Mouse (Mus musculus): ENCODE measurements around the gene Aff4. TPM values are rescaled to one million over a fixed set of nuclear protein-coding genes. Genes with fewer than 3 reads are reported as not detected.
A peak's percentile ranks its signal among the peaks of the same experiment; 100 is the strongest.
"Not testable (repeated sequence)": the region's sequence is repeated elsewhere in the genome, so short reads cannot be mapped to it uniquely, and the experiment has no call there.

Gene Aff4
- 10 to 100 TPM; 11.3 to 18.2 (median 14.1) TPM for polyA plus RNA-seq (2017; shearing (Covaris generic))

DNA sequence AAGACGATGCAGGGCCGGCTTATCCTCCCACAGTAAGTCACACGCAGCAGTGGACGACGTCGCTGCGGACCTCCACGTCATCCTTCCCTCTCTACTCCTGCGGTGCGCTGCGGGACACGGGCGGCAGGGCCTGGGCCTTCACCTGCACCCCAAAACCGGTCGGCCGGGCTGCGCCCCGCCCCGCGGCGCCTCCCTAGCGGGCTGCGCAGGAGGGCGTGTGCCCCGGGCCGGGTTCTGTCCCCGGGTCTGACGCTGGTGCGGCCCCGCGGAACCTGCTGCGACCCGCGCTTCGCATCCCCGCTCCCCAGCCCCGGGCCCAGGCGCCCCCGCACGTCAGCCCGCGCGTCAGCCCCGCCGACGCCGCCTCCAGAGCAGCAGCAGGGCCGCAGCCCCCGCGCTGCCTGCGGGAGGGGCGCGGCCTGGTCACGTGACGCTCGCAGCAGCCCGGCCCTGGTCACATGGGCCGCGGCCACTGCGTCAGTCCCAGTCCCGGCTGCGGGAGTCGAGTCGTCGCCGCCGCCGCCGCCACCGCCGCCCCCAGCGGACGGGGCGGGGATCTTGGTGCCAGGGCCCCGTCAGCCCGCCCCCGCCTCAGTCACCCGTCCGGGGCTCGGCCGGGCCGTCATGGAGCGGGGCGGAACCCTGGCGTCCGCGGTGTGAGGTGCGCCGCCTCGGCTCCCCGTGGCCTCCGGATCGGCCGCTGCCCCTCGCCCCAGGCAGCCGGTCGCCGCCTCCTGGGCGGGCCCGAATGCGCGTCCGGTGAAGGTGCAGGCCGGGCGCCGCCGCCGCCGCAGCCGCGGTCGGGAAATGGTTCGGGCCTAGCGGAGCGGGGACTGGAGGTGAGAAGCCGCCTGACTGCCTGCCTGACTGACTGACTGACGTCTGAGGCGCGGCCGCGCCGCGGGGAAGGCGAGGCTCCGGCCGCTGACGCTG, at the start of gene Aff4:
TSS of gene Aff4 (plus strand) at position 543 of the 933 bp plus-strand sequence.
- ATAC-seq: peak; percentile 76

DNA sequence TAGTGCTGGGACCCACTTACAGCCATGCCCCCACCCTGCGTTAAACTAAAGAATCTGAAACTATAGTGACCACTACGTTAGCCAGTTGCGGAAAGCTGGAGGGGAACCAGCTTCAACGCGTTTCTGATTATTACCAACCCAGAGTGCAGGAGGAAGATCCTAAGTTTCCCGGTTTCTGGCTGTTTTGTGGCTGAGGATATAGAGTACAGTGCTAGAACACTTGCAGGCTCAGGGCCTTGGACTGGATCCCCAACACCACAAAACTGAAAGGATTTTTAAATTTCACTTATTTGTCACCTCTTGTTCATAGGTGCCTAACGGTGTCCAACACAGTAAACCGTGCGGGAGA, 49.5 kb upstream of the Aff4 start:
- ATAC-seq: no peak

DNA sequence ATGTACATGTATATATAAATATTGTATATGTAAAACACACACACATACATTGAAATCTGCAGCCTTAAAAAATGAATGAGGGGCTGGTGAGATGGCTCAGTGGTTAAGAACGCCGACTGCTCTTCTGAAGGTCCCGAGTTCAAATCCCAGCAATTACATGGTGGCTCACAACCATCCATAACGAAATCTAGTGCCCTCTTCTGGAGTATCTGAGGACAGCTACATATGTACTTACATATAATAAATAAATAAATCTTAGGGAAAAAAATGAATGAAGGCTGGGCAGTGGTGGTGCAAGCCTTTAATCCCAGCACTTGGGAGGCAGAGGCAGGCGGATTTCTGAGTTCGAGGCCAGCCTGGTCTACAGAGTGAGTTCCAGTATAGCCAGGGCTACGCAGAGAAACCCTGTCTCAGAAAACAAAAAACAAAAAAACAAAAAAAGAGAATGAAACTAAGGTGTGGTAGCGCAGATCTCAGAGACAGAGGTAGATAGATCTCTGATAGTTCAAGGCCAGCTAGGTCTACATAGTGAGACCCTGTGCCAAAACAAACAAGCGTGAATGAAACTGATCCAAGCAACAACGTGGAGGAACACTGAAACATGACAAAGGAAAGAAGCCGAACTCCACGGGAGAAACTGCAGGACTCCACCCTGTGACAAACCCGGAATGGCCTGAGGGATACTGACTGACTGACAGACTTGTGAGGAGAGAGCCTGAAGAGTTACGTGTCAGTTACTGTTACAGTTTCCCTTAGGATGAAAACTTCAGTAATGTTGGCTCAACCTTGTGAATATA, 46.4 kb upstream of the Aff4 start:
- no peak for ATAC-seq

DNA sequence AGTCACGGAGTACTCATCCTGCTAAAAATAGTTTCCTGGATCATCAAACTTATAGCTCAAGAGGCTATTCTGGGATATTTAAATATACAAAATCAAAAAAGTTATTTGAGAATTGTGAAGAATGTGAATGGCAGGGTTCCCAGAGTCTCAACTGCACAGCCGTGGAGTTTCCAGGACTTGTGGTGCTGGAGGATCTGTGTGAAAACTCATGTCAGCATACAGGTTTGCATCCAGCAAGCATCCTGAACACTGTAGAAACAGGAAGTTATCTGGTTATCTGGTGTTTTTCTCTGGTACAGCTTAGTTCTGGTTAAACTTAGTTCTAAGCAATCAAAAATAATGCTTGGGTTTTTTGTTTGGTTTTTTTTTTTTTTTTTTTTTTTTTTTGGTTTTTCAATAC, 43.7 kb upstream of the Aff4 start:
- ATAC-seq: no peak

DNA sequence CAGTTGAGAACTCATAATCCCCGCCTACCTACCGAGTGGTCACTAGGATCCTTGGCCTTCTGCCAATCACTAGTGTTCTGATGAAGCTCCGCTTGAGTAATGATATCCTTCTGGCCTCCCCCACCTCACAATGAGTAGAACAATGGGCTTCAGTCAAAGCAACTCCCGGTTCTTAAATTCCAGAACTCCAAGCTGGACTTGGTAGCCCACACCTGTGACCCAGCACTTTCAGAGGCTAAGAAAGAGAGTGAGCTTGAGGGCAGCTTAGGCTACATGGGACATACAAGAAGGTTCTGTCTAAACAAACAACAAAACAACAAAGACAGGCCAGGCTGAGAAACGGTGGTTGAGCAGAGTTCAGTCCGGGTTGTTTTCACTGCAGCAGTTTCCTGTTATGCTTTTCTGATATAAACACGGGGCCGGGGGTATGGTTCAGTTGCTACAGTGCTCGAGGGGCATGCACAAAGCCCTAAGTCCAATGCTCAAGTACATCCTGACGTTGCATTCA, 43.0 kb upstream of the Aff4 start:
- no peak for ATAC-seq

DNA sequence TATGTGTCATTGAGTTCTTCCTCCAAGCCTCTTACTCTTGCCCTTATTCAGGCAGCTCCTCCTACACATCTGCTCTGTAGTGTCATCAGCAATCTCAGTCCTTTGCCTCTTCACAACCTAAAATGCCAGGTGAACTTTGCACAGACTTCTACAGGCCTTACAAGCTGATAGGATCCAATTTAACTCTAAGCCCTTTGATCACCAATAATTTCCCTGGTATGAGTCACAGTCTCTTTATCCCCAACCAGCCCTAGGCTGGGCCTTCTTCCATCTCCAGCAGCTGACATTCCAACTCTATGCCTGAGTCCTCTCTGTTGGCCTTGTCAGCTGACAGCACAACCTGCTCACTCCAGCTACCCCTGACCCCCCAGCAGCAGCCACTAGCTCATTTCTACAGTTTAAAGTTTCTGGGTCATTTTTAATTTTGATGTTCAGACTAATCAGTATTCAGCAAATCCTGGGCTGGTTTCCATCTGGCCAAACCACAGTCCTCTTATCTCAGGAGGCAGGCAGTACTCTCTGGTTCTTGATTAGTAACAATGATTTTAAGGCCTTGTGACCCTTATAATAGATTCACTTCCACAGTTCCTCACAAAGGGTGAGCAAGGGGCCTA, 42.3 kb upstream of the Aff4 start:
- ATAC-seq: no peak

DNA sequence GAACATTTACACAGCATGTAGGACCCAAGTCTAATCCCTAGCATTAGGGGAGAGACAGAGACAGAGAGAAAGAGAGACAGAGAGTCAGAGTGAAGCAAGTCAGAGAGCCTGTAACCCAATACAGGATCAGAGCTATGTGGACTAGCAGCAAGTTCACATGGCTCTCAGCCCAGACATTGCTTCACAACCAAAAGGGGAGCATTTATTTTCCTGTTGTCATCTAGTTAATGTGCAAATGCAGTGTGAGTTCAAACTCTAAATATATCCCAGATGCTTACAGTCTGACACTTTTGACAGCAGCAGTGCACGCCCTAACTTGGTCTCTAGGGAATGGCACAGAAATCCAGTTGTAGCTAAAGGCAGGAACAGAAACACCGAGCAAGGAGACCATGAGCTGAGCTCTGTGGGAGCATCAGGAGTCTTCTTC, 41.7 kb upstream of the Aff4 start:
- ATAC-seq: no peak

DNA sequence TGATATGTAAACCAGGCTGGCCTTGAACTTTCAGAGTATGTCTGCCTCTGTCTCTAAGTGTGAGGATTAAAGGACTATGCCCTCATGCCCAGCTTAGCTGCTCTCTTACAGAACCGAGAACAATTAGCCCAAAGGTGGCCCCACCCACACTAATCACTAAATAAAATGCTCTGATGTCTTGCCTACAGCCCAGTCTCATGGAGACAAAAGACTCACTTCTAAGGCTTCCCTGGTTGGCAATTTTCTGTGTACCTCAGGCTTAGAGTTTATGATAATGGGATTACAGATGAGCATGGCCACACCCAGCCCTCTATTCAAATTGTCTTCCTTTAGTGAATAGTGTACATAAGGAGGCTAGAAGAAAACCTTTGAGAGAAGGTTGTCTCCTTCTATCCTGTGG, 39.2 kb upstream of the Aff4 start:
- ATAC-seq: no peak

DNA sequence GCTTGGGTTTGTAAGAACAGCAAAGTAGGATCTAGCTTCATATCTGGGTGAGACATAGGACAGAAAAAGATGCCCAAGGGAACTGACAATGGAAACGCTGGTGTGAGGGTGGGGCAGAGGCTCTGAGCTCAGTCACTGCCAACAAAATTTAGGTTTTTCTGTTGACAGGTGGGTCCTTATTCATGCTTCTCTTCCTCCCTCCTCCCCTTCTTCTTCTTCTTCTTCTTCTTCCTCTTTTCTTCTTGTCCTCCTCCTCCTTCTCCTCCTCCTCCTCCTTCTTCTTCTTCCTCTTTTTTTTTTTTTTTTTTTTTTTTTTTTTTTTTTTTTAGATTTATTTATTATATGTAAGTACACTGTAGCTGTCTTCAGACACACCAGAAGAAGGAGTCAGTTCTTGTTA, 37.8 kb upstream of the Aff4 start:
- not testable (repeated sequence) for ATAC-seq

DNA sequence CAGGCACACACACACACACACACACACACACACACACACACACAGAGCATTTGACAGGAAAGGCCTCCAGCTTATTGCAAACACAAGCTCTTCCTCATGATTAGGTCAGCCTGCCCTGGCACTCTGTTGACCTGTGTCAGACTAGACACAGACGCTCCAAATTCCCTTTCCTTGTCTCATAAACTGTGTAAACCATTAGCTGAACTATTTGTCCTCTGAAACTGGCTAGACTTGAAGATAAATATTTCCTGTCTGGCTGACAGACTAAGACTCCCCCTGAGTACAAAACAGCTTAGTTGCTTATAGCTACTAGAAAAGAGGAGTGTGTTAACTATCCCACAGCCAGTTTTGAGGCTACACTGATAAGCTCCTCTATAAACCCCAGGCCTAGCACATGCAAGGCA, 35.9 kb upstream of the Aff4 start:
- ATAC-seq: no peak

DNA sequence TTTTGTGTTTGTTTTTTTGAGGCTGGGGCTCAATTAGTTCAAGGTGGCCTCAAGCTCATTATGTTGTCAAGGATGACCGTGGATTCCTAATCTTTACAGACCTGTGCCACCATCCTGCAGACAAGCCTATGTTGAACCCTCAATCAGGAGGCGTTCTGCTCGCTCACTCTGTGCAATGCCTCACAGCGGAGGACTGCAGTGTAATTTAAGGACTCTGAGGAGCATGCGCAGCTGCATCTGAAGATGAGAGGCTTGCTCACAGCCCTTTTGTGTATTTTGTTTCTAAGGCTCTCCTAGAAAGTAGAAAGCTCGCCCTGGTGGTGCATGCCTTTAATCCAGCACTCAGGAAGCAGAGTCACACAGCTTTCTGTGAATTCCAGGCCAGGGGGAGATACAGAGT, 33.6 kb upstream of the Aff4 start:
- no peak for ATAC-seq

DNA sequence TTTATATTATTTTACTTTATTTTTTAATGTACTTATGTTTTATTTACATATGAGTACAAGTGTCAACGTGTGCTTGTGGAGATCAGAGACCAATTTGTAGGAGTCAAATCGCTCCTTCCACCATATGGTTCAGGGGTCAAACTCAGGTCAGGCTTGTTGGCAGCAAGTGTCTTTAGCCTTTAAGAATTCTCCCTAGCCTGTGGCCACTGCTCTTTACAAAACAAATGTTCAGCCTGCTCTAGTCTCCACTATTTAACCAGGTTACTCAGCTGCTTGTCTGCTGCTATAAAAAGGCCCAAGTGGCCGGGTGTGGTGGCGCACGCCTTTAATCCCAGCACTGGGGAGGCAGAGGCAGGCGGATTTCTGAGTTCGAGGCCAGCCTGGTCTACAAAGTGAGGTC, 32.6 kb upstream of the Aff4 start:
- no peak for ATAC-seq

DNA sequence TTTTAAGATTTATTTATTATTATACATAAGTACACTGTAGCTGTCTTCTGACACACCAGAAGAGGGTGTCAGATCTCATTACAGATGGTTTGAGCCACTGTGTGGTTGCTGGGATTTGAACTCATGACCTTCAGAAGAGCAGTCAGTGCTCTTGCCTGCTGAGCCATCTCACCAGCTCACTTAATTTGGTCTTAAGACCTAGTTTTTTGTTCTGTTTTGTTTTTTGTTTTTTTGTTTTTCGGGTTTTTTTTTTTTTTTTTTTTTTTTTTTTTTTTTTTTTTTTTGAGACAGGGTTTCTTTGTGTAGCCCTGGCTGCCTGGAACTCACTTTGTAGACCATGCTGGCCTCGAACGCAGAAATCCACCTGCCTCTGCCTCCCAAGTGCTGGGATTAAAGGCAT, 32.1 kb upstream of the Aff4 start:
- ATAC-seq: not testable (repeated sequence)

DNA sequence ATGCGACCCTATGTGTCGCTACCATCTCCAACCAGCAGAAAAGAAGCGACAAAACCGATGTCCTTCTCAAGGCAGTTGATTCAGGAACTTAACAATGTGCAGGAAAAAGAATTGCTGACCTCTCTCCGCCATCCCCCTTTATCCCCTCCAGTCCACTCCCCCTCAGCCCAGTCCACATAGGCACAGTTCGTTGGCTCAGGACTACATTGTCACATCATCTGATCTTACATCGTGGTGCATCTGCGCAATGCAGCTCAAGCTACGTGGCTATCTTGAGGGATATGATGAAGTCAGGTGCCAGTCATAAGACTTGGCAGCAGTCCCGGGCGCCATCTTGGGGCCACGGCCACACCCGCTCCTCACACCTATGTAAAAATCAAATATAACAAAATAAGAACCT, 30.8 kb upstream of the Aff4 start:
- not testable (repeated sequence) for ATAC-seq

DNA sequence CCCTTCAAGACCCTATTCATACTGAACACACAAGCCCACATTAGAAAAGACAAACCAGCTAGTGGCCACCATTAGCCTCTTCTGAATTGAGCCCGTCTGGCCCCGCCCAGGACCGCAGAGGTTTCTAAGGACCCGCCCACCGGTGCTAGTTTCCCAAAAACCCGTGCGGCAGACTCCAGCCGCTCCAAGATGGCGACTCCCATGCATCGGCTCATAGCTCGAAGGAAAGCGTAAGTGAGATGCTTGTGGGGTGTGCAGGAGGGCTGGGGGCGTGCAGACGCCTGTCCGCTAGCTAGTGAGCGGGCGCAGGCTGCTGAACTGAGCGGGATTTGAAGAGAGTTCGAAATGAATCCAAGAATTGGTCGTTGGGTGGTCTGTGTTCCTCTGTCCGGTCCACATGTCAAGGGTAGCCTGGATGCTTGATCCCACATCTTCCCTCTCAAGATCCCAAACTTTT, 26.1 kb upstream of the Aff4 start, which contains the start of gene Zcchc10:
TSS of gene Zcchc10 (plus strand) at position 168 of the 457 bp plus-strand sequence.
- ATAC-seq: peak; percentile 100

DNA sequence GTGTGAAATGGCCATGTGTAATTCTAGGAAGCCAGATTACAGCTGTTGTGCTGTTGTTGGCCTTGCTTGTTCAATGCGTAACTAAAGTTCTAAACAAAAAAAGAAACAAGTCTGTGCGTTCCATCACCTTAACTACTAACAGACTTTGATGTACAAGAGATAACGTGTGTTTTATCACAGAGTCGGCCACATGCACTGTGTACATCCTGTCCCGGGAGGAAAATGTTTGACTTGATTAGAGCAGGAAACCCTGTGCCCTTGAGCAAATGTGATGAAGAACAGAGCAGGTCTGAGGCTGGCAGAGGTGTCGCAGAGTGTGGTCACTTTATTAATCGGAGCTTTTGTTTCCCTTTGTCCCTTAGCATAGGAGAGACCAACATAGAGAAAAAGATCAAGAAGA, 20.3 kb upstream of the Aff4 start:
- ATAC-seq: peak; percentile 92

DNA sequence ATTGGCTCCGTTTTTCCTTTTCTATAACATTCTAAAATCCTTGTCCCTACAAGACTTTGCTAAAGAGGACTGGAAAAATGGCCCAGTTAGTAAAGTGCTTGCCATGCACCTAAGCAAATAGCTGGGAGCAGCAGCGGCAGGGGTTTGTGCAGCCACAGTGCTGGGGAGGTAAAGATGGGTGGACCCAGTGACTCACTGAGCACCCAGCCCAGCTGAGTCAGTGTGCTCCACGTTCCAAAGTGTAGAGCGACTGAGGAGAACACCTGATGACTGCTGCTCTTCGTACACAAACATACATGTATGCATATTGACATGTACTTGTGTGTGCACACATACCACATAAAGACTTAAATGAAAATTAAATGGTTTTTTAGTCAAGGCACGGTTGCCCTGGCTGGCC, 19.5 kb upstream of the Aff4 start:
- no peak for ATAC-seq

DNA sequence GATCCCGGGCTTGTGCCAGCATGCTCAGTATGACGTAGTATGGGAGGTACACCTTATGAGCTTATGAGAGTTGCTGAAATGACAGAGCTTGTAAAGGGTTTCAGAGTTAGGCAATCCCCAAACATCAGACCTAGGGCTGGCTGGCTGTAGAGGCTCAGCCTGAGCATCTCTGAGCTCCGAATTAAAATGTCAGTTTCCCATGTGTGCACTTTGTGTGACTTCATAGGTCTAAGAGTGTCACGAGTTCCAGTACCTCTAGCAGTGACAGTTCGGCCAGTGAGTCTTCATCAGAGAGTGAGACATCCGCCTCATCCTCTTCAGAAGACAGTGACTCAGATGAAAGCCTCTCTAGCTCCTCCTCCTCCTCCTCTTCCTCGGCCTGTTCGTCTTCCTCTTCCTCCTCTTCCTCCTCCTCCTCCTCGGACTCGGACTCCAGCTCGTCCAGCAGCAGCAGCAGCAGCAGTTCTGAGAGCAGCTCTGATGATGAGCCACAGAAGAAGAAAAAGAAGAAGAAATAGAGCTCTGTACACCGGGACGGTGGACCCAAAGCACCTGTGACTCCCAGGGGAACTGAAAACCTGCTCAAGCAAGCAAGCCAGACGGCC, 18.5 kb upstream of the Aff4 start:
- ATAC-seq: no peak

DNA sequence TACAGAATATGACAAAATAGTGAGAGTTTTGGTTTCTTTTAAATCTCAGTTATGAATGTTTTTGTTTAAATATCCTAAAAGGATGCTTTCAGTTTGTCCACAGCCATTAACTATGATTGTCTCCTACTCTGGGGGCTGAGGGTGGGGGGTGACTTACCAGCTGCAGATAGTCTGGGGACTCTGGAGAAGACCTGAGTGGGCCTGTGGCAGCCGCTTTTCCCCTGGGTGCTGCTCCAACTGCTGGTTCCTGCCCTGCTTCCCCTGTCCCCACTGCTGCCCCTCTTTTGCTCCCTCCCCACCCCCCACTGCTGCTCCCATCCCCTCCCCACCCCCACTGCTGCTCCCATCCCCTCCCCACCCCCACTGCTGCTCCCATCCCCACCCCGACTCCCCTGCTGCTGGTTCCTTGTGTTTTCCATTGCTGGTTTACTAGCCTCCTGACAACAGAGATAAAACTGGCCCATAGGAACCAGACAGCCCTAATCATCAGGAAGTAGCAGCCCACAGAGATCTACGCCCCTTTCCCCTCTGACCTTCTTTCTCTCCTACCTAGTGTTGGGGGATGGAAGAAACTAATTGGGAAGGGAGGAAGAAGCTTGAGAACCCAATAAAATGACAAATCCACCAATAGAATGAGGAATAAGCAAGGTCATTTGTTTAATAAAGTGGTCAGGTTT, 15.0 kb upstream of the Aff4 start:
- no peak for ATAC-seq

DNA sequence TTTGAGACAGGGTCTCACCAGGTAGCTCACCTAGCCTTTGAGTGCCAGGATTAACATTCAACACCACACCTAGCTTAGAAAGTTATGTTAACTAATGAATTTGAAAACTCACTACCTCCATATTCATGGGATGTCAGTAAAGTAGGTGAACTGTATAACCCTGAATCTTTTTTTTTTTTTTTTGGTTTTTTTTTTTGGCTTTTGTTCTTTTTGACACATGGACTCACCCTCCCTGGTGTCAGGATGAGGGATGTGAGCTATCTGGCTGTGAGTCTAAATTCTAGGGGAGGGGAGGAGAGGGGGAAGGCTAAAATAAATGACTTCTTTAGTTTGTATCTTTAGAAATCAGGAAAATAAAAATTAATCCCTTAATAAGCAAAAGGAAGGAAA, 14.5 kb upstream of the Aff4 start:
- no peak for ATAC-seq

DNA sequence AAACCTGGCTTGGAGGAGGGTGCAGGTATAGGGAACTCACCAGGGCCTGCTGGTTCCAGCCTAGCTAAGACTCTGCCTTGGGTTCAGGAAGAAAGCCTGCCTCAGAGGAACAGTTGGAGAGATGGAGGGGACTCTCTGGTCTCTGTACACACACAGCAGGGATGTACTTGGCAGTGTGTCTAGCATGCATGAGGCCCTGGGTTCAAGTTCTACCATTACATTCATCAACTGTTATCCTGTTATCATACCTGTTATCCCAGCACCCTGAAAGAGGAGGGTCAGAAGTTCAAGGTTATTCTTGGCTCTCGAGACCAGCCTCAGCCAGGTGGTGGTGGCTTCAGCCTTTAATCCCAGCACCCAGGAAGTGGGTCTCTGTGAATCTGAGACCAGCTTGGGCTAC, 13.7 kb upstream of the Aff4 start:
- ATAC-seq: no peak

DNA sequence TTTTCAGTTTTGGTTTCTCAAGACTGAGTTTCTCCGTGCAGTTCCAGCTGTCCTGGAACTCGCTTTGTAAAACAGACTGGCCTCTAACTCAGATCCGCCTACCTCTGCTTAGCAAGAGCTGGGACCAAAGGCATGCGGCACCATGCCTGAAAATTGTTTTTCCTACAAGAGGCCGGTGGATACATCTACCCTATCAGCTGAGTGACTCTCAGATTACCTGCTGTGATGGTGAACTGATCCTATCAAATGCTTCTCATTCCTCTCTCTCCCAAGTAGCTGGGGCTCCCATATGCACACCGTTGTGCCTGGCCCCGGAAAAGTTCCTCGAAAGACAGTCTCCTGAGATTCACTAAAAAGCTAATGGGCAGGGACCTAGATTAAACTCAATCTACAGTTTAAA, 12.9 kb upstream of the Aff4 start:
- no peak for ATAC-seq
